Mouse (Mus musculus) embryonic facial prominence, embryonic 10.5 days (tissue): Measurements from ENCODE around the gene Fnip1. TPM values are rescaled to one million over a fixed set of nuclear protein-coding genes. Genes with fewer than 3 reads are reported as not detected.

ENCODE experiments used
- DNase-seq: peaks from one replicate; pipeline ENCODE4 v3.0.0-alpha.2; 2017; ENCODE audit warnings: low spot score
- H3K27ac ChIP-seq: fragments of 300-500 bp; sonication (generic); replicated peaks from 2 replicates; pipeline ENCODE4 v1.5.1; 2016; ENCODE audit warnings: mild to moderate bottlenecking
- H3K27me3 ChIP-seq: fragments of 300-500 bp; sonication (generic); replicated peaks from 2 replicates; pipeline ENCODE4 v1.6.1; 2016; ENCODE audit warnings: low read depth, mild to moderate bottlenecking; ENCODE audit not compliant: poor library complexity, severe bottlenecking
- H3K36me3 ChIP-seq: fragments of 300-500 bp; sonication (generic); replicated peaks from 2 replicates; pipeline ENCODE4 v1.6.1; 2016; ENCODE audit warnings: mild to moderate bottlenecking, moderate library complexity
- H3K4me1 ChIP-seq: fragments of 300-500 bp; sonication (generic); 2 replicates; pipeline ENCODE4 v1.6.1; 2016
- H3K4me3 ChIP-seq: fragments of 300-500 bp; sonication (generic); 2 replicates; pipeline ENCODE4 v1.5.1; 2016; ENCODE audit warnings: mild to moderate bottlenecking, moderate library complexity
- H3K9me3 ChIP-seq: fragments of 300-500 bp; sonication (generic); 2 replicates; pipeline ENCODE4 v1.6.1; 2016; ENCODE audit warnings: mild to moderate bottlenecking
- WGBS: fragments of 180-500 bp; shearing (Covaris S2); methylation state at CpG from one replicate; pipeline ENCODE4 v1.1.7; 2016; 5-methylcytosine and 5-hydroxymethylcytosine counted together
- polyA plus RNA-seq: library from polyadenylated mRNA; unstranded; fragments of >200 nt; fragmentation: Nextera tagmentation; extraction: Ambion mirVana; gene quantifications from 2 replicates; pipeline ENCODE4 v1.2.1, GENCODE M21; 2016

The Fnip1 gene
- polyA plus RNA-seq, 1 experiment from 2014 or later = 7.8 TPM

GRCm38 (mm10) chr11:54472231-54472630, 34.2 kb downstream of the Fnip1 start:
- Histone ChIP-seq H3K4me1 (no peaks in the 10 kb centered on the region), H3K4me3 (no peak overlapping the region), H3K27me3 (no peaks in the 10 kb centered on the region), H3K36me3 (peaks cover 29% of the 10 kb centered on the region), H3K9me3 (no peaks in the 10 kb centered on the region), H3K27ac (no peak overlapping the region)
- no peak for DNase-seq
- WGBS = 90% methylated on average over 4 of the region's 4 CpGs

GRCm38 (mm10) chr11:54478414-54478813, 40.4 kb downstream of the Fnip1 start:
- no peaks in the 10 kb centered on the region for H3K4me1 ChIP-seq
- H3K36me3 ChIP-seq = peaks cover 22% of the 10 kb centered on the region
- H3K27ac ChIP-seq = no peak overlapping the region
- WGBS = 85% methylated on average over 1 of the region's 1 CpGs
- no peak overlapping the region for H3K4me3 ChIP-seq
- H3K9me3 ChIP-seq = peaks cover 5% of the 10 kb centered on the region; the same call in 1 of the 2 replicates
- peak; percentile 9 for DNase-seq
- H3K27me3 ChIP-seq = no peaks in the 10 kb centered on the region

GRCm38 (mm10) chr11:54486041-54486440, 48.0 kb downstream of the Fnip1 start:
- Histone ChIP-seq H3K36me3 (peaks cover 9% of the 10 kb centered on the region), H3K4me3 (no peak overlapping the region), H3K27ac (no peak overlapping the region), H3K4me1 (no peaks in the 10 kb centered on the region), H3K27me3 (no peaks in the 10 kb centered on the region), H3K9me3 (no peaks in the 10 kb centered on the region)
- WGBS = 87% methylated on average over 3 of the region's 3 CpGs
- DNase-seq = no peak

GRCm38 (mm10) chr11:54491946-54492558, 54.1 kb downstream of the Fnip1 start:
- no peaks in the 10 kb centered on the region for H3K9me3 ChIP-seq
- no peak overlapping the region for H3K27ac ChIP-seq
- 95% methylated on average over 1 of the region's 1 CpGs for WGBS
- DNase-seq = no peak
- no peaks in the 10 kb centered on the region for H3K27me3 ChIP-seq
- H3K4me1 ChIP-seq = no peaks in the 10 kb centered on the region
- H3K36me3 ChIP-seq = peaks cover 14% of the 10 kb centered on the region
- no peak overlapping the region for H3K4me3 ChIP-seq

- no peak overlapping the region for H3K4me3 ChIP-seq
- no peak for DNase-seq
- 90% methylated on average over 4 of the region's 4 CpGs for WGBS
- H3K4me1 ChIP-seq = no peaks in the 10 kb centered on the region
- no peaks in the 10 kb centered on the region for H3K27me3 ChIP-seq
- no peak overlapping the region for H3K27ac ChIP-seq
- H3K36me3 ChIP-seq = peaks cover 14% of the 10 kb centered on the region
- H3K9me3 ChIP-seq = no peaks in the 10 kb centered on the region
Measured at GRCm38 (mm10) chr11:54492559-54492958, 54.6 kb downstream of the Fnip1 start.

GRCm38 (mm10) chr11:54499838-54500237, 61.8 kb downstream of the Fnip1 start:
- WGBS = 81% methylated on average over 5 of the region's 5 CpGs
- H3K27ac ChIP-seq = no peak overlapping the region
- H3K4me3 ChIP-seq = no peak overlapping the region
- no peaks in the 10 kb centered on the region for H3K9me3 ChIP-seq
- no peak for DNase-seq
- peaks cover 34% of the 10 kb centered on the region for H3K36me3 ChIP-seq
- H3K4me1 ChIP-seq = no peaks in the 10 kb centered on the region
- no peaks in the 10 kb centered on the region for H3K27me3 ChIP-seq

- Histone ChIP-seq H3K36me3 (peaks cover 44% of the 10 kb centered on the region), H3K4me1 (no peaks in the 10 kb centered on the region), H3K9me3 (no peaks in the 10 kb centered on the region), H3K27ac (no peak overlapping the region), H3K4me3 (no peak overlapping the region), H3K27me3 (no peaks in the 10 kb centered on the region)
- DNase-seq = no peak
- WGBS = 90% methylated on average over 4 of the region's 4 CpGs
Measured at GRCm38 (mm10) chr11:54502546-54503245, 64.7 kb downstream of the Fnip1 start.

- Histone ChIP-seq H3K4me3 (no peak overlapping the region), H3K9me3 (no peaks in the 10 kb centered on the region)
- DNase-seq = no peak
Measured at GRCm38 (mm10) chr11:54513584-54513983, 75.6 kb downstream of the Fnip1 start.

GRCm38 (mm10) chr11:54521927-54522528, 84.0 kb downstream of the Fnip1 start:
- H3K4me3 ChIP-seq = peak overlapping the region; percentile 74
- WGBS = 1% methylated on average over 18 of the region's 18 CpGs
- DNase-seq = peak; percentile 13
- H3K27ac ChIP-seq = peak overlapping the region; percentile 89
- no peaks in the 10 kb centered on the region for H3K9me3 ChIP-seq
- H3K4me1 ChIP-seq = peaks cover 23% of the 10 kb centered on the region
- no peaks in the 10 kb centered on the region for H3K27me3 ChIP-seq
- no peaks in the 10 kb centered on the region for H3K36me3 ChIP-seq

More at GRCm38 (mm10) chr11:54513584-54513983, 75.6 kb downstream of the Fnip1 start:
- Histone ChIP-seq H3K36me3 (peaks cover 21% of the 10 kb centered on the region), H3K27me3 (no peaks in the 10 kb centered on the region), H3K27ac (no peak overlapping the region), H3K4me1 (no peaks in the 10 kb centered on the region)

GRCm38 (mm10) chr11:54522529-54523430, 84.8 kb downstream of the Fnip1 start, which contains the start of gene Rapgef6:
Gene Rapgef6, plus strand, starts transcription at chr11:54522847.
- peak within 1 kb of the TSS; percentile 89 for H3K27ac ChIP-seq
- WGBS = under 1% methylated on average over 73 of the region's 73 CpGs
- no peaks in the 10 kb centered on the region for H3K9me3 ChIP-seq
- no peaks in the 10 kb centered on the region for H3K36me3 ChIP-seq
- peak within 1 kb of the TSS; percentile 74 for H3K4me3 ChIP-seq
- H3K27me3 ChIP-seq = no peaks in the 10 kb centered on the region
- peaks cover 23% of the 10 kb centered on the region for H3K4me1 ChIP-seq
- DNase-seq = peak; percentile 99

GRCm38 (mm10) chr11:54523431-54524001, 85.5 kb downstream of the Fnip1 start:
- H3K4me1 ChIP-seq = peaks cover 23% of the 10 kb centered on the region
- H3K27ac ChIP-seq = peak overlapping the region; percentile 89
- no peak for DNase-seq
- no peaks in the 10 kb centered on the region for H3K9me3 ChIP-seq
- no peaks in the 10 kb centered on the region for H3K27me3 ChIP-seq
- peak overlapping the region; percentile 74 for H3K4me3 ChIP-seq
- H3K36me3 ChIP-seq = no peaks in the 10 kb centered on the region
- 18% methylated on average over 10 of the region's 10 CpGs for WGBS

GRCm38 (mm10) chr11:54528002-54528401, 90.0 kb downstream of the Fnip1 start:
- WGBS = 90% methylated on average over 2 of the region's 2 CpGs
- no peaks in the 10 kb centered on the region for H3K9me3 ChIP-seq
- DNase-seq = no peak
- H3K27me3 ChIP-seq = no peaks in the 10 kb centered on the region
- H3K4me3 ChIP-seq = no peak overlapping the region
- H3K27ac ChIP-seq = no peak overlapping the region
- H3K36me3 ChIP-seq = no peaks in the 10 kb centered on the region
- H3K4me1 ChIP-seq = peaks cover 15% of the 10 kb centered on the region
